Mouse (Mus musculus) cerebellum, adult 18-20 months (tissue): Measurements from ENCODE around the gene Celf6.
A peak's percentile ranks its signal among the peaks of the same experiment; 100 is the strongest.

Source experiments
- DNase-seq, 2 experiments: peaks; one replicate each; pipeline ENCODE4 v3.0.0; 2021

Celf6 gene

DNA sequence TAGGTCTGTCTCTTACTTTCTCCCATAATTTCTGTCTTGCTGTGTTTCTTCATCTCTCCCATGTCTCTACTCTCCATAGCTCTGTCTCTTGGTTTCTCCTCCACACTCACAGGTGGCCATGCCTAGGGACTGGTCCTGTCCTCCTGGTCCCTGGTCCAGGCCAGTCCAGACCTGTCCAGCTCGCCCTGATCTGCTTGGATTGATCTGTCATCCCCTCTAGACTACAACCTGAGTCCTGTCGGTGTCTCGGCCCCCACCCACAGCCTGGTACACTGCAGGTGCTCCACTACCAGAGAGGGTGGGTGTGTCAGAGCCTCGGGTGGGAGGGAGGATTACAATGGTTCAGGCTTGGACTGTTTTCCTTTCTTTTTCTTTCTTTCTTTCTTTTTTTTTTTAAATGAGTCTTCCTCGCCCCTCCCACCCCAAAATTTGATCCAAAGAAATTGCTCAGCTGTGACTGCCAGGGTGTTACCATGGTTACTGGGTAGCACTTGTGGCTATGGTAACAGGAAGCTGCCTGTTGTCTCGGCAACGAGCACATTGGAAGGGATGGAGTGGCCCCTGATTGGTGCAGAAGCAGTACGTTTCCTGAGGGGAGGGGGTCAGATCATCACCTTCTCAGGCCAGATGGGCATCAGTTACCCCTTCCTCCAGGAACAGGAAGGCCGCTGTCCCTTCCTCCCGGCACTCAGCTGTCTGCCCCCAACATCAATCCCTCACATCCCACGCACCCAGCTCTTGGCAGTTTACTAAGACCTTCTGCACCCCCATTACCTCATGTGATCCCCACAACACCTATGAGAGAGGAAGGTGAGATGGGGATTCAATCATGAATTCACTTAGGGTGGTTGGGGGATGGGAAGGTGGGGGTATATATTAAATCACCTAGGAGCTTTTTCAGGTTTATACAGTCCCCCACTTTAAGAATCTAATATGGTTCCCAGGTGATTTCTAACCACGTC lies 11.3 kb downstream of the Celf6 start:
- DNase-seq, result peak in 1 of 2 experiments; percentile 19

DNA sequence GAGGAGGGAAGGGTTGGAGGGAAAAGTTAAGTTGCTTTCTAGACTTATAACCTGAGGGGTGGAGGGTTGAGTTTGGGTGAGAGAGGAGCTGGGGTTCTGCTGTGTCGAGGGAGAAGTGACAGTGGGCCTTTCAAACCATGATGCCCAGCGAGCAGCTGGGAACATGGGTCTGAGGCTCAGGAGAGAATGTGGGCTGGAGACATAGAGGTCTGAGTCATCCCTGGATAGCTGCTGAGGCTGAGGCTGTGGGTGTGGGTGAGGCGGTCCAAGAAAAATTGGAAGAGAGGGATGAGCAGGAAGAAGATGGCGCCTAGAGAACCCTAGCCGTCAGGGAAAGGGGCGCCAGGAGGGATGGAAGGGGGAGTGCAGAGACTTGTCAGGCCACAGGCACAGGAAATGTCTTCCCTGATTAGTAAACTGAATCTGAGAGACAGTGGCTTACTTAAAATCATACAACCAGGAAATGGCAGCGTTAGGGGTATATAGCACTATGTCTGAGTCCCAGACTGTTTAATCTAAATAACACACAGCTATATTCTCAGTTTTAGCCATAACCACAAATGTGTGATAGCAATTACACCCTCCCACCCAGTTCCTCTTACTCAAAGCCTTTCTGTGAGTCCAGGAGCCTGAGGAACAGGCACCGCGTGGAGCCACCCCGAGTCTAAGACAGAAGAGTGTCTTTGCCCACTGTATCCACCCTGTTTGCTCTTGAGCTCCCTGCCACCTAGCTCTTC lies 12.2 kb downstream of the Celf6 start:
- DNase-seq, result no peak

GRCm38 (mm10) chr9:59601661-59602060 lies 23.9 kb downstream of the Celf6 start:
- no peak for DNase-seq

DNA sequence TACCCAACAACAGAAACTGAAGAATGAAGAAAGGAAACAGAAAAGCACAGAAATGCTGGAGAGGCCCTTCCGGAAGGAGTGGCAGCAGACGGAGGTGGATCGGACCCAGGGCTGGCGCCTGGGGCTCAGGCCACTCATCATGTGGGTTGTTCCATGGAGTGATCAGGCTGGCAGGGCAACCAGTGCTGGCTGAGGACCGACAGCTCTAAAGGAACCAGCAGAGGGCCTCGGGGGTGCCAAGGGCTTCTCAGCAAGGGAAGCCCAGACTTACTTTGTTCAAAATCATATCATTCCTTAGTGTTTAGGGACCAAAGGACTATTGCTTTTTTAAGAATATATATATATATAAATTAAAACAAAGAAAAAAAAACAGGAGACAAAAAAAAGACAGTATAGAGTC lies 28.2 kb downstream of the Celf6 start:
- DNase-seq, result peak in 1 of 2 experiments; percentile 17

- DNase-seq, result no peak
Observed at GRCm38 (mm10) chr9:59610950-59611349, 33.2 kb downstream of the Celf6 start.

DNA sequence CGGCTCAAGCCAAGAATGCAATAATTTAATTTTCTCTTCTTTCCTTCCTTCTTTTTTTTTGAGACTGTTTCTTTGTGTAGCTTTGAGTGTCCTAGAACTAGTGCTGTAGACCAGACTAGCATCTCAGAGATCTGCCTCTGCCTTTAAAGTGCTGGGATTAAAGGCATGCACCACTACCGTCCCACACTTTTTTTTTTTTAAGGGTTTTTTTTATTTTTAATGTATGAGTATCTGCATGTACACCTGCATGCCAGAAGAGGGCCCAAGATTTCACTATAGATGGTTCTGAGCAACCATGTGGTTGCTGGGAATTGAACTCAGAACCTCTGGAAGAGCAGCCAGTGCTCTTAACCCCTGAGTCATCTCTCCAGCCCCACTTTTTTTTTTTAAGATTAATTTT lies 38.1 kb downstream of the Celf6 start:
- no peak for DNase-seq

DNA sequence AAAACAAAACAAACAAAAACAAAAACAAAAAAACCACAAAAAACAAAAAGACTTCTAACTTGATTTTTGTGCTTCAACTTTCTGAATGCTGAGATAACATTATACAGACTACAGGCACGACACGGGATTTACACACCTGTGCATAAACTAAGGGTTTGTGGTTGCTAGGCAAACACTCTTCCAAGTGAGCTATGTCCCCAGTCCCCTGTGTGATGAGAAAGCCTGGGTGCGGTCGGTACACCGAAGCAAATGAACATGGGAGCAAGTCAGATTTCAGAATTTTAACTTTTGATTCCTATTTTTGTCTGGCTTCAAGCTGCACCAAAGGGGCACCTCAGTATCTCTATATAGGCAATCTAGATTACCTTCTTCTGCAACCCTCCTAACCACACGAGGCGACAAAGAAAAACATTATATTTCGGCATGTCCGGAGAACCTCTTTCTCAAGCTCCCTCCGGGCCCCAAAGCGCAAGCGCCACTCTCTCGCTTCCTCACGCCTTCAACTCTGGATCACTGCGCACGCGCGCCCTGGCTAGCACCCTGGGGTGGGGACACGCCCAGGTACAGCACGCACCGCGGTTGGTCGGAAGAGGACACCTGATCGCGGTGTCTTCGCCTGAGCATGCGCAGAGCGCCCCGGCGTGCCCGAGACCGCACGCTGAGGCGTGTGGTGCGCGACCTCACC lies 39.0 kb downstream of the Celf6 start, which contains the start of gene Parp6:
Gene Parp6 (plus strand): TSS at position 663 of the 685 bp plus-strand sequence.
- DNase-seq, result peak; percentile 99 to 100

DNA sequence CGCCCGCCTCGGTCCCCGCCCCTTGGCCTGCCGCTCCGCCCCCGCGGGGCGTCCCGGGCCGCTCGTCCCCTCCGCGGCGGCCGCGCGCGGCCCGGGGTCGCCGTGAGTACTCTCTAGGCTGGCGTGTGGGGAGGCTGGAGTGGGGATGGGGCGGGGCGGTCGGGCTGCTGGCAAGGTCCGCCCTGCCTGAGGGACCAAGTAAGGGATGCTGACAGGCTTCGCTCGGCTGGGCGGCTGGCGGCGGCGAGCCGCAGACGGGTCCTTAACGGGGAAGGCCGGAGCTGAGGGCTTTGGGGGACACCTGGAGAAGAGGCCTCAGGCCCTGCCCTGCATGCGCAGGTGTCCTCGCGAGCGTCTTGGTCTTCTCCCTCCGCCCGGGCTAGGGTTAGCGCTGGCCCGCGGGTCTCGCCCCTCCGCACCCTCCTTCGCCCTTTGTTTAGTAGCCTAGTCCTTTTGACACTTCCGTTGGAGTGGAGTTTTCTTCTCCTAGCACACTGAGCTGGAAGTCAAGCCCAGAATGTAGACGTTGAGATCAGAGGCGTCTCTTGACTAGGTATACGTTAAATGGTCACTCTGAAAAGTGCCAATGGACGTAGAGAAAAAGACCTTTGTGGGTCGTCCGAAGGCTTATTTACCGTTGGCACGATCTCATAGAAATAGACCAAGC lies 39.7 kb downstream of the Celf6 start:
- DNase-seq, result no peak

- no peak for DNase-seq
Observed at GRCm38 (mm10) chr9:59638372-59638771, 60.7 kb downstream of the Celf6 start.

DNA sequence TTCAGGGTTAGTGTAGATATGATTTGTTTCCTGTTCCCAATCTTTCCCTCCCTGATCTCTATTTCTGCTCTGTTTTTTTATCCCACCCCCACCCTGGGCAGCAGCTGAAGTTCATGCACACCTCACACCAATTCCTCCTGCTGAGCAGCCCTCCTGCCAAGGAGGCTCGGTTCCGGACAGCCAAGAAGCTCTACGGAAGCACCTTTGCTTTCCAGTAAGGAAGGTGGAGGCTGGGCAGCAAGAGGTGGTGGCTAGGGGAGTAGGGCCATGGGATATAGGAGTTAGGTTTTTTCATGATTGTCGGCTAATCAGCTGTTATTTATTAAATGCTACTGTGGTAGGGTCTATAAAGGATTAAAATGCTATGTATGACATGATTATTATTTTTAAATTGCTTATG lies 62.2 kb downstream of the Celf6 start:
- DNase-seq, result no peak

- DNase-seq, result no peak
Observed at GRCm38 (mm10) chr9:59641320-59641719, 63.6 kb downstream of the Celf6 start.

GRCm38 (mm10) chr9:59649911-59650310 lies 72.2 kb downstream of the Celf6 start:
- no peak for DNase-seq

DNA sequence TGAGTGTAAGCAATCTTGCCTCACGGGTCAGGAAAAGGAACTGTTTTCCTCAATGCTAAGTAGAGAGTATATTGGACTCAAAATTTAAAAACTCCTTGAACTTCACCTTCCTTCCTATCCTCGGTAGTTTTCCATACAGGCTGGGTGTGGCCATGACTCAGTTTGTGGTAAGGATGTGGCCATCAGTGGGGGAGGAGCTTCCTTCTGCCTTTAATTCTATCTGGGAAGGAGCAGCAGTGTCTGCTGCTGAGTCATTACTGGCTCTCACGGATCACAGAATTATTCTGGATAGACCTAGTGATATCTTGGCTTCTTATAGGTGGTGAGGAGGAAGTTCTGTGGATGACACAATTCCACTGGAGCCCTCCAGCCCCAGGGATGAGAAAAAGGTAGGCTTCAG lies 75.7 kb downstream of the Celf6 start:
- DNase-seq, result no peak

DNA sequence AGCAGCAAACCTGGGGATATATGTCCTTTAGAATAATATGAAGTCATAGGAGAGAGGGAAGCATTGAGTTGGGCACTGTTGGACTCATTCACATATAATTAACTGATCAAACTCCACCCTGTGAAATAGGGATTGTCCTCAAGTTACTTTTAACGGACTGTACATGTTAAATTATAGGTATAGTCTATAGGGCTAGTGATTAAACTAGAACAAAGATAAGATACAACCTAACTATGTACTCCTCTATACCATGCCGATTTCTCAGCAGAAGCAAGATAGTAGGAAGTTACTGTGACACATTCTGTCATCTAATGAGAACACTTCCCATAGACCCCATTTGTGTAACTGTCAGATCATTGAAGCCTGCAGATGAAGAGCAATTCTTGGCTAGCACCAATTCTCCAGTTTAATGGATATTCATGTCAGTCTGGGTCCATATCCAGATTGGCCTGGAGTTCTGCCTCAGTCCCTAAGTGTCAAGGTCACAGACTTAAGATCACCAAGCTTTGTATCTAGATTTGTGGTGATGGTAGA lies 76.8 kb downstream of the Celf6 start:
- no peak for DNase-seq

DNA sequence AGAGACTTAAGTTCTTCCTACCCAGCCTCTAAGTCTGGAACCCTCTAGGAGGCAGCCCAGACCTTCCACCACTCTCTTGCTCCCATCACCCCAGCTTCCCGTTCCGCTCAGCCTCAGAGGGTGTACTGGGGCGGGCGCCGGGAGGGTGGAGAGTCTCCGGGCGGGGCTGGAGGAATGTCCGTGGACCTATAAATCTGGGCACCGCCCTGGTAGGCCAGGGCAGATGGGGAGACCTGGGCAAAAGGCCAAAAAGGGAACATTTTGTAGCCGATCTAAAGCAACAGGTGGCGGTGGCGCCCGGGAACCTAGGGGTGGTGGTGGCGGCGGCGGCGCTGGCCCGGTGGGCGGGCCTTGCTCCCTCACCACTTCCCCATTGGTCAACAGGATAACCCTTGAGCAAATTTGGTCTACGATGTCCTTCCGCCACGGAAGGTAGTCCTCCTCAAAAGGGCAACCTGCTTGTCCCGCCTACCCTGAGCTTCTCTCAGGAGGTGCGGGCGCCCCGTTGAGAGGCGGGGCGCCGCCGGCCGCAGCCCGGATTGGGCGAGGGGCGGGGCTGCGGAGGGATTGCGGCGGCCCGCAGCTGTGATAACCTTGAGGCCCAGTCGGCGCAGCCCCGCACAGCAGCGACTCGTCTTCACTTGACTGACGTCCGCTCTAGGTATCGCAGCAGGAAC lies 78.4 kb downstream of the Celf6 start, which contains the start of gene Pkm:
Gene Pkm (plus strand): TSS at position 411 of the 677 bp plus-strand sequence.
- peak; percentile 96 to 97 for DNase-seq
